Mouse (Mus musculus): ENCODE results near the gene Gm3411.
"Not testable (repeated sequence)": the region's sequence is repeated elsewhere in the genome, so short reads cannot be mapped to it uniquely, and the experiment has no call there.

Gm3411 gene

DNA sequence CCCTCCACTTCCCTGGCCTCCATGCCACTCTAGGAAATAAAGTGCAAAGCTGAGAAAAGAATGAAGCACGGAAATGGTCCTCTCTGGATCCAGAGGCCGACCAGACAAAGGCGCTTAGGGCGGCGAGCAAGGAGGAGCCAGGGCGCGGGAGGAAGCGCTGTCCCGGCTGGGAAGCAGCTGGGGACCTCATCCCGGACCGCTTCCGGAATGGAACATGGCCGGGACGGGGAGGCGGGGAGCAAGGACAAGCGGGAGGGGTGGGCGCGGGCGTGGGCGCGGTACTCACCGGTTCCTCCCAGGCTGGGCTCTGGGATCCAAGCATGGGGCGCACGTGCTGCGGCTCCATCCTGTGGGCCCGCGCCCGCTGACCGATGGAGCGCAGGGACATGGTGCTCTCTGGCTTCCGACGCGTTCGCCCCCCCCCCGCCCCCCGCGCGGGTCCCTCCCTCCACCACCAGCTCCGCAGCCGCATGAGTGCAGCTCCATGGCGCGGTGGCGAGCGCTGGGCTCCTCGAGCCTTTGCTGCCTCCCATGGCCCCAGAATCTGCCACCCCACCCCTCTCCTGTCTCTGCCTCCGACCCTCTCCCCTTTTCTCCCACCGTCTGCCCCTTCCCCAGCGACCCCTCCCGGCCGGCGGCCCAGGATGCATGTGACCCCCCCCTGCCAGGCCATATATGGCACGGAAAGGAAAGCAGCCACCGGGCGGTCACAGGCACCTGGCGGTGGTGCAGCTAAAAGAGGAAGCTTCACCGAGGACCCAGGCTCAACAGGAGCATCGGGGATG is at the start of gene Gm3411:
Gm3411 (minus strand) TSS at position 320 of the 785 bp plus-strand sequence.
- DNase-seq, result peak; percentile 2 to 4

DNA sequence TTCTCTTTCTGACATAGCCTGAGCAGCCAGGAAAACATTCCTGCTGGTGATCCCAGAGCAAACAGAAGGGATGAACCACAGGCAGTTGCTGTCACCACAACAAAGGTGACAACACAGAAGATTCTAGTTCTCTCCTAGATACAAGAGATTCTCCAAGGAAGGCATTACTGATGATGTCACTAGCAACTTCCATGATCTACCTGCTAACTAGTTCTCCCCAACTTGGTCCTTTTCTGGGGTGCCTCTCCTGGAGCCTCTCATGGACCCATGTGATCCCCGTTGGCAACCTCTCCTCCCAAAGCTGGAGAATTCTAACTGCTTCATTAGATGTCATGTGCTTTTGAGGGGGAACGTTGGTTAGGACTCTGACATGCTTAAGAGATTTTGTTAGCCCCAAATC is 17.7 kb upstream of the Gm3411 start, which contains the start of gene Gm21103:
Gm21103 (minus strand) TSS at position 101 of the 400 bp plus-strand sequence.
- DNase-seq, result not testable (repeated sequence)

DNA sequence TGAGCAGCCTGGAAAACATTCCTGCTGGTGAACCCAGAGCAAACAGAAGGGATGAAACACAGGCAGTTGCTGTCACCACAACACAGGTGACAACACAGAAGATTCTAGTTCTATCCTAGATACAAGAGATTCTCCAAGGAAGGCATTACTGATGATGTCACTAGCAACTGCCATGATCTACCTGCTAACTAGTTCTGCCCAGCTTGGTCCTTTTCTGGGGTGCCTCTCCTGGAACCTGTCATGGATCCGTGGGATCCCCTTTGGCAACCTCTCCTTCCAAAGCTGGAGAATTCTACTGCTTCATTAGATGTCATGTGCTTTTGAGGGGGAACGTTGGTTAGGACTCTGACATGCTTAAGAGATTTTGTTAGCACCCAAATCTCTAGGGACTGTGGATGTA is 67.9 kb downstream of the Gm3411 start, which contains the start of gene Gm21560:
Gm21560 (minus strand) TSS at position 101 of the 400 bp plus-strand sequence.
- DNase-seq, result not testable (repeated sequence)

Measured in spleen, adult 18-20 months (tissue).